Mouse (Mus musculus) MEL-GATA-1-ER (cell line): ENCODE data around the gene Crat.

Experiments used
- DNase-seq: peaks from one replicate; pipeline ENCODE4 v3.0.0-alpha.2; 2012; ENCODE audit warnings: low read depth; ENCODE audit errors: extremely low read depth

The Crat gene

GRCm38 (mm10) chr2:30408452-30409100 is 7.0 kb downstream of the Crat start:
- DNase-seq: no peak

DNA sequence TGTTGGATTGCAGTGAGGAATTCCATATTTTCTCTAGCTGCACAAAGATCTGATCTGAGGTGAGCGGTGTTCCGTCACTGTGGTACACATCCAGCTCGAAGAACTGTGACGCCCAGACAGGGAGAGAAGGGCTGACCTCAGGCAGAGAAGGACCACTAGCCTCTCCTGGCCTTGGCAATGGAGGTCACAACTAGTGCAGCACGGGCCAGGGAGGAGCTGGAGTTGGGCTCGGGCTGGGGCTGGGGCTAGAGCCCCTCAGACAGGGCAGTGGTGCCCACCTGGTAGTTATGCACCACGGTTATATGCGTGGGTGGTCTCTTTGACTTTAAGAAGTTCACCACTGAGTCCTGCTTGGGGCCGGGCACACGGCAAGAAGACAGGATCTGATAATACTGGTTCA is 7.8 kb downstream of the Crat start:
- no peak for DNase-seq

GRCm38 (mm10) chr2:30407221-30407620 is 8.4 kb downstream of the Crat start:
- no peak for DNase-seq

DNA sequence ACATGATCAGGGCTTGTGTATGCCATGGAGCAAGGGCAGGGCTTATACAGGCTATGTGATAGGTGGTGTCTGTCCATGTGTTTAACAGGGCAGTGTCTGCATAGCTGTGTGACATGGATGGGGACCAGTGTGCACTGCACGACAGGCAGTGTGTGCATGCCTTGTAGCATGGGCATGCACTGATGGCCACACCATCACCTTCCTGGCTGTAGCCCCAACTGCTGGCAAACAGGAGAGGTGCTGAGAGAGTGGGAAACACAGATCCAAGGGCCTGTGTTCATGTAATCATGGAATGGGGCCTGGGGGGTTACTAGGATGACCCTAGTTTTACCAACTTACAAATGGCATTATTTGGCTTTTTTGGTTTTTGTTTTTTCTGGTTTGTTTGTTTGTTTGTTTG is 11.7 kb downstream of the Crat start:
- DNase-seq: no peak

- no peak for DNase-seq
Measured at GRCm38 (mm10) chr2:30402843-30403242, 12.8 kb downstream of the Crat start.

GRCm38 (mm10) chr2:30402351-30402826 is 13.2 kb downstream of the Crat start:
- no peak for DNase-seq

DNA sequence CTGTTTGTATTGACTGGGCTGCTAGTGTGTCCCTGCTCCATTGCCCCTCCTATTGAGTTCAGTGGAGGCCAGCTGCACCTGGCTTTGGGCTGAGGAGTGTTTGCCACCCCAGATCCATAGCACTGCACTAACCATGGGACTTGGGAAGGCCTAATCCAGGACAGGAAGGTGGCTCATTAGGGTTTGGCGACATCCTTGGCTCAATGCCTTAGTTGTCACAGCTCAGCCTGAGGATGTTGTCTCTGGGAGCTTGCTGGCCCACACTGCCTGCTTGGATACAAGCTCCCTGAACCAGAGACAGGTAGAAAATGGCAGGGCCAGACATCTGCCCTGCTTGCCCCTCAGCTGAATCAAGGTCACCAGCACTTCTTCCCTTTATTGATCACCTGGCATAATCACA is 14.0 kb downstream of the Crat start:
- DNase-seq: no peak

DNA sequence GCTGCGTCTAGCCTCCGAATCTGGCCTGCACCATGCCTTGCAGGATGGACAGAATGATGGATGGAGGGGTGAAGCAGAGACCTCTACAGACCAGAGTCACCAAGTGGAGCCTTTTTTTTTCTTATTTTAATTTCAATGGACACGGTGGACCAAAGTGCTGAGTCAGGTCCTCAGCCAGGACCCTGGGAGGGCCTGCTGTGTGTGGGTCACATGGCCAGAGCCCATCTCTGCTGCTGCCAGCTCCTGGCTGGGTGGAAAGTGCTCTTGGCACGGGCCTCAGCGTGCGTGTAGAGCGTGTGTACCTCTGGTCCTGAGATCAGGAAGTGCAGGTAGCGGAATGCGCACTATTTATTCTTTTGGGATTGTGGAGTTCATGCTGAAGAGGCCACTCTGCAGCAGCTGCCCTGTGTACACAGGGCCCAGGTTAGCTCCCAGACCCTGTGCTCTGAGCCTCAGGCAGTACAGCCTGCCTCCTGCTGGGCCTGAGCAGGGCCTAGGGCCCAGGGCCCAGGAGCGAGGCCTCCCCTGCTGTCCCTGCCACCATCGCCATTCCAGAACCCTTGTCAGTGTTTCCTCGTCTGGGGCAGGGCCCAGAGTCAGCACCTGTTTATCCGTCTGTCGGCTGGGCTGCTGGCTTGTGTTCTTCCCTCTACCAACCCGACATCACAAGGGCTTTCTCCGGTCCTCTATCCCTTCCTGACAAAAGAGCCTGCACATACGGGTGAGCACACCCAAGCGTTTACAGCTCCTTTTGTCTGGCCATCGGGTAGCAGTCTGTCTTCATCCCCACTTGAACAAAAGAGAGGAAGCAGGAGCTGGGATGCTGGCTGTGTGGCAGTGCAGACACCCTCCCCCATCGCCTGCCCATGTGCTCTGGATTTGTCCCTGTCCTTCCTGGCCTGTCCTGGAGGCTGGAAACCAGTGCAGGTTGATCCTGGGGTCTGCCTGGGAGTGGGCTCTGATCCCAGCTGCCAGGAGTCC is 16.1 kb downstream of the Crat start:
- DNase-seq: no peak

DNA sequence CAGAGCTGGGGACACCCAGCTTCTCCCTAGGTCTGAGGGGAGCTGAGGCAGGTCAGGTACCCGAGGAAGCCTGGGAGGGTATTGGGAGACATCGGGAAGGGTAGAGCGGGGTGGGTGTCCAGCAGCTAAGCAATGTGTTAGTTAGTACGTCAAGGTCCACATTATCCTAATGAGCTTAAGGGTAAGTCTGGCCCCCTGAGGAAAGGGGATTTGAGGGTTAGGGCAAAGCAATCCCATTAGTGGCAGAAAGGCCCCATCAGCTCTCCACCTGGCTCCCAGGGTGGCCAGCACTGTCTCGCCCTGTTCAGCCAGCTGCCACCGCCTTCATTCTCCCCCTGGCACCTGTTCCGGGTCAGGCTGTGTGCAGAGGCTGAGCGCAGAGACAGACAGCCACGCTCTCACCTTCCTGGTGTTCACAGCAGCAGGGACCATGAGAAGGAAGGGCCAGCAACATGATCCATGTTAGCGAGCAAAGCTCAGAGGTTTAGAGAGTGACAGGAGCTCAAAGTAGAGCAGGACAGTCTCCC is 17.6 kb downstream of the Crat start:
- no peak for DNase-seq

- DNase-seq: no peak
Measured at GRCm38 (mm10) chr2:30396246-30396645, 19.4 kb downstream of the Crat start.

- no peak for DNase-seq
Measured at GRCm38 (mm10) chr2:30395757-30396156, 19.9 kb downstream of the Crat start.

- no peak for DNase-seq
Measured at GRCm38 (mm10) chr2:30393370-30393656, 22.3 kb downstream of the Crat start.

DNA sequence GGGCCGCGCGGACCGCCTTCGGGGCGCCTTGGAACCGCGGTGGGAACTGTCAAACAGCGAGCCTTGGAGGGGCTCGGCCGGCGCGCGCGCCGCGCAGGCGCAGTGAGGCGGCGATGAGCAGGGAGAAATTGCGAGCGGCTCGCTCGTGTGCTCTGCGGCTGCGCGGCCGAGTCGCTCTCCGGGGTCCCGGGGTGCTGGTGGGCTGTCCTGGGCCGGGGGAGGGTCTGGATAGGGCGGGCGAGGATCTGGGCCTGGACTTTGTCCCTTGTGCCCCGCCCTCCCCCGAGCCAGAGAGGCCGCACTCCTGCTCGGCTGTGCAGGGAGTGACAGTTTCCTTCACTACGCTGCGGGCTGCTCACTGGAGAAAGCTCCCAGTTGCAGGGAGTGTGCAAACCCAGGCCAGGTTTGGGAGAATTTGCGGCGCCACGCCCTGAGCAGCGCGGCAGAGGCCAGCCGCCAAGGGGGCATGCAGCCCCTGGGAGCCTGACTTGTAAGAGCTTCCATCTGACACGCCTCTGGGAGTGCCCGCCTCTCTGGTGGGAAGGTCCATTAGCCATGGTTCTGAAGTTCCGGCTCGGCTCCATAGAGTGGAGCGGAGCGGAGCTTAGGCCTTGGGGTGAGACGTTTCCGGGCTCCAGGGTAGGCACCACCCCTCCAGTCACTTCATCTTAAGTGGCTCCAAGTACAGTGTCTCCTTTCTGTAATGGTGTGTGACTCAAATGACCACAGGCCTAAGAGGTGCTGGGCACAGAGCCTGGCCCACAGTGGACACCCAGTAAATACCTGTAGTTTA is 22.8 kb downstream of the Crat start:
- peak; percentile 32 for DNase-seq

DNA sequence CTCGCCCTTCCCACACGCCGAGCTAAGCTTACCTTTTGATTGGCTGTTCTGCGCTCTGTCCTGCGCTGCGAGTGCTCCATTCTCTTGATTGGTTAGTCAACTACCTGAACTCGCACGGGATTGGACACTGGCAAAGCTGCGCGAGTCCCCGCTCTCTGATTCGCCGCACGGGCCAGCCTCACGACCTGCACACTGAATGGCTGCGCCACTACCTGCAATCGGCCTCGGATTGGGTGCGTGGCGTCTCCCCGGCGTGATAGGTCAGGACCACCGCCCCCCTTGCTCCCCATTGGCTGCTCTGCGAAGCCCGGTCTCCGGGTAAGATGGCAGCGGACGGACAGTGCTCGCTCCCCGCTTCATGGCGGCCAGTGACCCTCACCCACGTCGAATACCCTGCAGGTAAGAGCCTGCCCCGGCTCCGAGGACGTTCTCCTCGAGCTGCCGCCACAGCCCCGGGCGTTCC is 23.5 kb downstream of the Crat start, which contains the start of gene Dolpp1:
Gene Dolpp1, plus strand, starts transcription at position 141 of the 463 bp plus-strand sequence.
- peak; percentile 99 for DNase-seq

DNA sequence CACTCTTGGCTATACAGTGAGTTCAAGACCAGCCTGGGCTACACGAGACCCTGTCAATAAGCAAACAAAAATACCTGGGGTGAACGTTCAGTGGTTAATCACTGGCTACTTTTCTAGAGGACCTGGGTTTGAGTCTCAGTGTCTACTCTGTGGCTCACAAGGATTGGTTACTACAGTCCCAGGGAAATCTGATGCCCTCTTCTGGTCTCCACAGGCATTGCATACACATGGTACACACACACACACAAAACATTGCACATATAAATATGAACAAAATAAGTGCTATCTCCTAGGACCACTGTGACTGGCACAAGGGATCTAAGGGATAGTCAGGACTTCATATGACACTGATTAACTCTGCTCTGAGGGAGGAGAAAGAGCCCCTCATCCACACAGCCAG is 26.6 kb downstream of the Crat start:
- no peak for DNase-seq

DNA sequence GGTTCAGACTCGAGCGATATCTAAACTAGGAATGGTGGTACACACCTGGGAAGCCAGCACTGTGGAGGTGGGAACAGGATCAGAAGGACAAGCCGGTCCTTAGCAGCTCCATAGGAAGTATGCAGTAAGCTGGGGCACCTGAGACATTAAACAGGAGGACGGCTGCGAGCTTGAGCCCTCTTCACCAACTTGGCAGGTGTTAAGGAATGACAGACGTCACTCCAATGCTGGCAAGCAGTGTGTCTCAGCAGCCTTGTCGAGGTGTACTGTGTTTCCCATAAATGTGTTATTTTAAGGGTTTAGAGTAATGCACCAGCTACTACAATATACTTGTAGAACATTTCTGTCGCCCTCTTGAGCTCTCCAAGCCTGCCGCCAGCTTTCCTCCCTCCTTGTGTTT is 28.7 kb downstream of the Crat start:
- DNase-seq: no peak

GRCm38 (mm10) chr2:30385591-30385990 is 30.0 kb downstream of the Crat start:
- no peak for DNase-seq

DNA sequence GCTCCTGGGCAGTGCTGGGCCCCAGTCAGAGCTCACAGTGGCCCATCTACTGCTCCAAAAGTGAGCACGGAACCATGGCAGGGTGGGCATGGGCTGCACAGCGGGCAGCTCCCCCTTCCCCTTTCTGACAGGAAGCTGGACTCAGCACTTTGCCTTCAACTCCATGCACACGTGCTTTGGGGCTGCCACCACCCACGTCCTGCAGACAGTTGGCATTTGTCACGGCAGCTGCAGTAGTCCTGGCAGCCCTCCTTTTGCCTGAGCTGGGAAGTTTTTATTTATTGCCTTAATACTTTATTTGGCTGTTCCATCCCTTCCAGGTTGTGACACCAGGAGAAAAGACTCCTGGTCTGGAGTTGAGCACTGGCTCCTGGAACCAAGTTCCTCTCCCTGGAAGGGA is 30.8 kb downstream of the Crat start:
- DNase-seq: no peak

- DNase-seq: no peak
Measured at GRCm38 (mm10) chr2:30381377-30381725, 34.3 kb downstream of the Crat start.

- DNase-seq: no peak
Measured at GRCm38 (mm10) chr2:30380564-30381376, 34.8 kb downstream of the Crat start.

- DNase-seq: no peak
Measured at GRCm38 (mm10) chr2:30379307-30379706, 36.3 kb downstream of the Crat start.
